ENCODE assay signal across 17 mouse cellular contexts in genomic region chr8:37428845-37429244, GRCm38 (mm10).
"Had no signal": no experiment of that assay in that cellular context is flagged by ENCODE, and none has a peak within 500 bp of the region (broad histone marks: within the 10 kb centered on the region; RNA-seq: fewer than 3 reads in every experiment).

No protein-coding gene starts in this region.

- H3K9ac ChIP-seq: liver, embryonic 15.5 days; liver, postnatal 0 days; lung, embryonic 15.5 days; midbrain, embryonic 13.5 days; neural tube, embryonic 12.5 days; stomach, embryonic 15.5 days had no signal

- H3K27me3 ChIP-seq: liver, embryonic 15.5 days; lung, embryonic 15.5 days; megakaryocyte, embryonic 14.5 days; midbrain, embryonic 13.5 days; neural tube, embryonic 12.5 days; stomach, embryonic 15.5 days had no signal

- H3K4me3 ChIP-seq: liver, embryonic 15.5 days; lung, embryonic 15.5 days; megakaryocyte, embryonic 14.5 days; midbrain, embryonic 13.5 days; neural tube, embryonic 12.5 days; stomach, embryonic 15.5 days had no signal

- DNase-seq: liver, postnatal 0 days; lung, adult 2 months; lung, postnatal 14 days; lung, postnatal 36 days; right cerebral cortex, postnatal 14 days; thymus, adult 2 months; thymus, postnatal 25 days; thymus, postnatal 4 days had no signal

- H3K4me2 ChIP-seq: liver, embryonic 15.5 days; lung, embryonic 15.5 days; midbrain, embryonic 13.5 days; neural tube, embryonic 12.5 days; stomach, embryonic 15.5 days had no signal

- ATAC-seq: liver, postnatal 0 days; lung, postnatal 0 days; midbrain, embryonic 13.5 days had no signal

- H3K36me3 ChIP-seq: liver, embryonic 15.5 days; lung, embryonic 15.5 days; midbrain, embryonic 13.5 days; neural tube, embryonic 12.5 days; stomach, embryonic 15.5 days had no signal

- H3K9me3 ChIP-seq: liver, embryonic 15.5 days; lung, embryonic 15.5 days; megakaryocyte, embryonic 14.5 days; midbrain, embryonic 13.5 days; neural tube, embryonic 12.5 days; stomach, embryonic 15.5 days had no signal

- H3K4me1 ChIP-seq: liver, embryonic 15.5 days; lung, embryonic 15.5 days; megakaryocyte, embryonic 14.5 days; midbrain, embryonic 13.5 days; neural tube, embryonic 12.5 days; stomach, embryonic 15.5 days had no signal

- H3K27ac ChIP-seq: liver, embryonic 15.5 days; lung, embryonic 15.5 days; macrophage; midbrain, embryonic 13.5 days; neural tube, embryonic 12.5 days; stomach, embryonic 15.5 days; stomach, postnatal 0 days had no signal
